Mouse (Mus musculus): Measurements from ENCODE around the gene Baiap2. TPM values are rescaled to one million over a fixed set of nuclear protein-coding genes. Genes with fewer than 3 reads are reported as not detected.

The Baiap2 gene
- total RNA-seq, 2 experiments from 2014 or later, result 148 TPM

DNA sequence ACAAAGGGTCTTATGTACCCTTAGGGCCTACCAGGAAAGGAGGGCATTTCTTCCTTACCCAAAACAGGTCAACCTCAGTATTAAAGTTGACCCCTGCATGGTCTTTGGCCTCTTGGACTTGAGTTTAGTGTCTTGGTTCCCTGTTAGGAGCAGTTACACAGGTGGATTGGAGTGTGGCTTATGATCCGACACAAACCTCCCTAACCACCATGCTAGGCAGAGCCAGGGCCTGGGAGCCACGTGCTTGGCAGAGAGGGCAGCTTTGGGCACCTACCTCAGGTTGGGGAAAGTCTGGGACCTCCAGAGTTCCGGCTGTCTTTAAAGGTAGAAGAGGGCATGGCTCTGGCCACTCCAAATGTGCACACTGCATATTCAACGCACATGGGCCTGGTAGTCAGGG is 23.1 kb upstream of the Baiap2 start:
- DNase-seq (ENCODE audit: low spot score in 2 of 2), result no peak

- peak; percentile 72 for DNase-seq (ENCODE audit: low spot score in 2 of 2)
Measured at GRCm38 (mm10) chr11:119919897-119920296, 22.7 kb upstream of the Baiap2 start.

DNA sequence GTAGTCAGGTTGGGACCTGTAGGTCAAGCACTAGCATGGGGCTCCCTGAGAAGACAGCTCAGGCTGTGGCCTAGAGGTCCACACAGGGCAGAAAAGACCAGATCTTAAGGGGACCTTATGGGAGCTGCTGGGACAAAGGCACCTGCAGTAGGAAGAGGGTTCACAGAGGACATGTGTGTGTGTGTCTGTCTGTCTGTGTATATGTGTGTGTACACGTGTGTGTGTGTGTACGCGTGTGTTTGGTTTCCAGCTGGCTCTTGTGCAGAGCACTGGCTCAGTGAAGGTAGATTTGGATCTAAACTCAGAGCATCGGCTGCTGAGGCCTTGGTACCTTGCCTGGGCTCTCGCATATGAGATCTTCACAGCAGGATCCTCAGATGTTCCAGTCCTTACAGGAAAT is 21.9 kb upstream of the Baiap2 start:
- DNase-seq (ENCODE audit: low spot score in 2 of 2), result no peak

DNA sequence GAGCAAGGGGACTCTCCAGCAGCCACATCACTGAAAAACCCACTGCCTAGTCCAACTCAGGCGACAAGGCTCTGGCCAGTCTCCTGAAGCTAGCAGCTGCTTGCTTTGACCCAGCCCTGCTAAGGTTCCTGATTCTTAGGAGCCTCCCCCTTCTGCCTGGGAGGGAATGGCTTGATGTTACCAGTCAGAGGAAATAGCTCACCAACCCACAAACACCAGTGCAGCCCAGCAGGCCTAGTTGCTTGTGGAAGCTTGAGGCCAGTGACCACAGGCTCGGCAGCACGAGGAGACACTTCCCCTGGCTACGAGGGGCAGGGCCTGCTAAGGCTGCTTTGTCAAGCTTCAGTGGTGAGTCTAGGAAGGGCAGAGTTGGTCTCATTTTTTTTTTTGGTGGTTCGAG is 17.4 kb upstream of the Baiap2 start:
- no peak for DNase-seq (ENCODE audit: low spot score in 2 of 2)

GRCm38 (mm10) chr11:119926762-119927161 is 15.8 kb upstream of the Baiap2 start:
- no peak for DNase-seq (ENCODE audit: low spot score in 2 of 2)

DNA sequence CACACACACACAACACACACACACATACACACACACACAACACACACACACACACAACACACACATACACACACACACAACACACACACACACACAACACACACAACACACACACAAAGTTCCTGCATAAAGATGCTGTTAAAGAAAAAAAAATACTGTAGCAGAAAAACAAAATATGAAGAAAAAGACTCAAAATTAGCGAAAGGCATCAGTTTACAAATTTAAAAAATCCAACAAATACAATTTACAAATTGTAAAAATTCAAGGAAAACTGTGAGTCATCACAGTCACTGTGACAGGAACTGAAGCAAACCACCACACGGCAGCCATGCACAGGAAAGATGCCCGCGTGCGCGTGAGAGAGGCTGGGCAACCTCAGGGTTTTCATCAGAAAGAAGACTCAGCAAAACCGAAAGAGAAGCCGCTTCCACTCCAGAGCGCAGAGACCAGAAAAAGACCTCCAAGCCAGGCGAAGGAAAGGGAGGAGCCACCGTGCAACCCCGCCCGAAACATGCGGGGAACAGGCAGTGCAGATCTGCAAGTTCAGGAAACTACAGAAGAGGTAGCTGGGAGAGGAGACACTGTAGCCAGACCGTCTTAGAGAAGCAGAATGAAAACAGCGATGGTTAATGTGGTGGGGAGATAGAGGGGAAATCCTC is 14.4 kb upstream of the Baiap2 start:
- DNase-seq (ENCODE audit: low spot score in 2 of 2), result peak in 1 of 2 experiments; percentile 57

DNA sequence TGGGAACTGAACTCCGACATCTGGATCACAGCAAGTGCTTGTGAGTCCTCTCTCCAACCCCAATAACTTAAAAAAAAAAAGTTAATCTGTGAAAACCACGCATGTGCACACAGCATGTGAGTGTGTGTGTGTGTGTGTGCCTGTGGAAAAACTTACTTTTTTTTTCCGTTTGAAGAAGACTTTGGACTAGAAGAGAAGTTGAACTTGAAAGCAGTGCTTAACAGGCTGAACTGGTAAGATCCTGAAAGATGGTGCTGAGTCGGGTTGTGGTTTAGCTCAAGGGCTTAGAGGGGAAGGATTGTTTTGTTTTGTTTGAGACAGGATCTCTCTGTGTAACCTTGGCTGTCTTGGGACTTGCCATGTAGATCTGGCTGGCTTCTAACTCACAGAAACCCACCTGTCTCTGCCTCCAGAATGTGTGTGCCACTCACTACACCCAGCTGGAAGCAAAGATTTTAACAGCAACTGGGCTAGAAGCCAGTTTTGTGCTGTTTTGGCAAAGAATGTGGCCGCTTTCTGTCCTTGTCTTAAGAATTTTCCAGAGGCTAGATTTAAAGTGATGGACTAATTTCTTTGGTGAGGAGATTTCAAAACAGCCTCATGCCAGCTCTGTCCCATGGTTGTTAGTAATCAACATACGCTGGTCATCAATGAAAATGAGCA is 12.8 kb upstream of the Baiap2 start:
- DNase-seq (ENCODE audit: low spot score in 2 of 2), result no peak

DNA sequence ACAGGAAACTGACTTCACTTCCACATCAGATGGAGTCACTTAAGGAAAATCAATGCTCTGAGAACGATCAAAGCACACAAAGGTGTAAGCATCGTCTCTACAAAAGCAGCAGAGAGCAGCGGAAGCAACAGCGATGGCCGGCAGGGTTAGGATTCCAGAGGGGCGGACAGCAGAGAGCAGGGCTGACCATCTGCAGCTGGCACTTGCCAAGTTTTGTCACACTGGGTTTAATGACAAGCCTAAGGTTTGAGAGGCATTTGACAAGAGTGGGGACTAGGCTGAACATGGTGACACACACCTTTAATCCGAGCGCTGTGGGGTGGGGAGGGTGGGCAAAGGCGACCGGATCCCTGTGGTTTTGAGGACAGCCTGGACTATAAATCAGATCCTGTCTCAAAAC is 10.8 kb upstream of the Baiap2 start:
- DNase-seq (ENCODE audit: low spot score in 2 of 2), result no peak

GRCm38 (mm10) chr11:119933142-119933541 is 9.4 kb upstream of the Baiap2 start:
- no peak for DNase-seq (ENCODE audit: low spot score in 2 of 2)

GRCm38 (mm10) chr11:119933819-119934583 is 8.6 kb upstream of the Baiap2 start:
- DNase-seq (ENCODE audit: low spot score in 2 of 2), result no peak

DNA sequence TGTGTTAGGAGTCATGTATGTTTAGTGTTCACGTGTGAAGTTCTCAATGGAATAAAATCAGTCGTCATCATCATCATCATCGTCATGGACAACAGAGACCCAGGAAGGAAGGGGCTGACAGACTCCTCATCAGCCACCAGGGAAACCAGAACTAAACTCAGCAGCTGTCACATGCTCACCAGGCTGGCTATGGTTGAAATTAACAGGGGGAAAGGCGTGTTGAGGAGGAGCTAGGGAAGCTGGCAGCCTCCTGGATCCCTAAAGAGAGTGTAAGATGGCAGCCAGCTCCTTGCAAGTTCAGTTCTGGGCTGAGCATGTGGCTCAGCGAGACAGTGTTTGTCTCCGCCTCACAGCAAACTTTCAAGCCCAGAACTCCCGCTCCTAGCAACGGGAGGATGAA is 7.8 kb upstream of the Baiap2 start:
- DNase-seq (ENCODE audit: low spot score in 2 of 2), result no peak

DNA sequence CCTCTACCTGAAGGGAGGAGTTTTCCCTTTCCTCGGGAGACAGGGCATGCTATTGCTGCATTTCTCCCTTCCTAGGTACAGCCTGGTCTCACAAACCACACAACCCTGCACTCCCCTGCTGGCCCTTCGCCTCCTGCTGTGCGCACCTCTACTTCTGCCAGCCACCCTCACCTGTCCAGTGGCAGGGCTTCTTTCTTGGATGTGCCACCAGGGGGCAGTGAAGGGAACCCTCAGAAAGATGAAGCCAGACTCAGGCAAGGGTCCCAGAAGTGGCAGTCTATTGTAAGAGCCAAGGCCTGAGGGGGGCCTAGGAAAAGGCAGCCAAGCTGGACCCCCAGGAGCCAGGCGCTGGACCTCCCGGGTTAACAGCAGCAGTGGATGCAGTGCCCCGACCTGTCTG is 7.1 kb upstream of the Baiap2 start:
- DNase-seq (ENCODE audit: low spot score in 2 of 2), result peak; percentile 53 to 65

GRCm38 (mm10) chr11:119936456-119936855 is 6.1 kb upstream of the Baiap2 start:
- DNase-seq (ENCODE audit: low spot score in 2 of 2), result no peak

DNA sequence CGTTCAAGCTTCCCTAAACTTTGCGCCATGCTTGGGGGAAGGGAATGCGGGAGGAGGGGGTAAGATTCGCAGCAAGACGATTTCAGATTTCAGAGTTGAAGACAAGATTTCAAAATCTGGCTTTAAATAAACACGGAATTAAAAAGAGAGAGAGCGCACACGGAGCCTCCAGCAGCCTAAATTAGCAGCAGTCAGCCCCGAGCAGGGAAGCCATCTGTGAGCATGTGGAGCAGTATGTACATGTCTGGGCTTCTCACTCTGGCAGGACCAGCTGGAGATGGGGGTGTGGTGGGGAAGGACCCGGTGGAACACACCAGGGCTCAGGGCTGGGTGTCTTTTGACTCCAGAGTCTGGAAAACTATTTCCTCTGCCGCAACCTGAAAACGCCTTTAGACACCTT is 5.3 kb upstream of the Baiap2 start:
- peak; percentile 51 to 78 for DNase-seq (ENCODE audit: low spot score in 2 of 2)

DNA sequence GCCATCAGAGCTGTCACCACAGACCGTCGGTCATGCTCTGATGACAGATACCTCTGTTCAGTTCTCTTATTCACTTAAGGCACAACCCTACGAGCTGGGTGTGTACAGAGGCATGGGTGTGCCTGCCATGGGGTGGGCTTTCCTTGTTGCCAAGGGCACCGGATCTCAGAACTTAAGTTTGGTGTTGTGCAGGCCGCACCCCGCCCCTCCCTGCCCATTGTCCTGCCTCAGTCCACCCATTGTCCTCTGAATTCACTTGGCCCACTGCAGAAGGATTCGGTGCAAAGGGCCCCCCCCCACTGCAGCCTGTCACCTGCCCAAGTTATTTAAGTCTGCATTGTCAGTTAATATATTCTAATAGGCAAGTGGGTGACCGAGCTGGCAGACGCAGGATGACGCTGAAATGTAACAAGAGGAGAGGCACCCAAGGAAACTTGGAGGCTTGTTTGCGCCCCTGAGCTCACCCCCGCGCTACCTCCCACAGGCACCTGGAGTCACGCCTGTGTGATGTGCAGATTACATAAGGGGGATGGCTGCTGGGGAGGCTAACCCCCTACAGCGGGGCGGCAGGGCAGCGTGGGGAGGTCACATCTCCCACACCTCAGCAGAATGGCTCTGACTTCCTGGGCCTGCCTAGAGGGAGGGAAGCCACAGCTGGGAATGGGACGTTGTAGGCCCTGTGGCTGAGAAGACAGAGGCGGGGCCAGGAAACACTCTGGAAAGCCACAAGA is 4.6 kb upstream of the Baiap2 start:
- no peak for DNase-seq (ENCODE audit: low spot score in 2 of 2)

- no peak for DNase-seq (ENCODE audit: low spot score in 2 of 2)
Measured at GRCm38 (mm10) chr11:119939073-119939710, 3.4 kb upstream of the Baiap2 start.

DNA sequence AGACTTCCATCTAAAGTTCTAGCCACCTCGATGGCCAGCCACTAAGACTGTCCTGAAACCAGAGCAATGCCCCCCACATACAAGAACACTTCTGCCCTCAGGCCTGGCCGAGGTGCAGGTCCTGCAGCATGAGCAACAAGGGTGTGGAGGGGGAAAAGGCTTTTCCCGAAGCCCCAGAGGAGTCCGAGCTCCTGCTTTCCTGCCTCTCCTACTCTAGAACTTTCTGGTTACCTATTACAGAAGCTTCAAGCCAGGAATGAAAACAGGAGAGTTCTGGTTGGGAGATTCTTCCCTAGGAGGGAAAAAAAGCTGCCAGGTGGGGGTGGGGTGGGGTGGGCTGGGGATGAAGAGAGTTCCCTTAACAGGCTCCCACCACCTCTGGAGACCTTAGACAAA is 2.9 kb upstream of the Baiap2 start:
- DNase-seq (ENCODE audit: low spot score in 2 of 2), result no peak

- DNase-seq (ENCODE audit: low spot score in 2 of 2), result peak; percentile 52 to 68
Measured at GRCm38 (mm10) chr11:119940142-119940541, 2.4 kb upstream of the Baiap2 start.

DNA sequence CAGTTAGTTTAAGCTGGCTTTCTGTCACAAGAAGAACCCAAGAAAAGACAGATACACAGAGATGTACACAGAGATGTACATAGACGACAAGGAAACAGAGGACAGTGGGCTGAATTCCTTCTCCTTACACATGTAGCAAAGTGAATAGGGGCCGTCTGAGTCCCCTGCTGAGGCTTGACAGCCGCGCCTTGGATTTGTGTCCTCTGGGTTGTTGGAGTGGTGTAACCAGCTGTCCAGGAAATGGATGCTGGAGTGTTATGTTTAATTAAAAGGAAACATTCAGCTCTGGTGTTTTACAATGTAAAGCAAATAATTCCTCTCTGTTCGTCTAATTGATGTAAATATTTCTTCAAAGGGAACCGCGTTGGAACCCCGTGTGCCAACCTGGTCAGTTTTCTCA is 769 bp upstream of the Baiap2 start:
- DNase-seq (ENCODE audit: low spot score in 2 of 2), result no peak

- DNase-seq (ENCODE audit: low spot score in 2 of 2), result no peak
Measured at GRCm38 (mm10) chr11:119942201-119942726, 299 bp upstream of the Baiap2 start.

- DNase-seq (ENCODE audit: low spot score in 2 of 2), result peak; percentile 38 to 52
Measured at GRCm38 (mm10) chr11:119943428-119943988, 945 bp downstream of the Baiap2 start.

Measured in layer of hippocampus, postnatal 14 days (tissue).